Mouse (Mus musculus) inflammation-experienced regulatory T-cells, adult 6 months (primary cell): ENCODE measurements around the gene Gm5771. TPM values are rescaled to one million over a fixed set of nuclear protein-coding genes. Genes with fewer than 3 reads are reported as not detected.
"Not testable (repeated sequence)": the region's sequence is repeated elsewhere in the genome, so short reads cannot be mapped to it uniquely, and the experiment has no call there.

Experiments used
- ATAC-seq: one replicate; pipeline ENCODE4 v1.8.0; 2017
- polyA plus RNA-seq, 3 experiments: library from polyadenylated mRNA; unstranded; fragments of 100-300 nt; shearing (Covaris generic); gene quantifications; one replicate each; pipeline ENCODE4 v1.2.1; 2017

The Gm5771 gene
- not detected for polyA plus RNA-seq

- ATAC-seq: not testable (repeated sequence)
Observed at GRCm38 (mm10) chr6:41392056-41392455, at the start of gene Gm5771. TSS of gene Gm5771 (plus strand) at chr6:41392356.

- ATAC-seq: no peak
Observed at GRCm38 (mm10) chr6:41353932-41354331, 38.2 kb upstream of the Gm5771 start, which contains the start of gene Try10. TSS of gene Try10 (plus strand) at chr6:41354105.

GRCm38 (mm10) chr6:41373772-41374171, 18.4 kb upstream of the Gm5771 start:
- ATAC-seq: not testable (repeated sequence)

- ATAC-seq: not testable (repeated sequence)
Observed at GRCm38 (mm10) chr6:41377578-41377977, 14.6 kb upstream of the Gm5771 start, which contains the start of gene Prss3. TSS of gene Prss3 (minus strand) at chr6:41377678.

- ATAC-seq: no peak
Observed at GRCm38 (mm10) chr6:41386781-41387180, 5.4 kb upstream of the Gm5771 start.

- ATAC-seq: not testable (repeated sequence)
Observed at GRCm38 (mm10) chr6:41391640-41392039, 516 bp upstream of the Gm5771 start.

- ATAC-seq: not testable (repeated sequence)
Observed at GRCm38 (mm10) chr6:41442261-41442660, 50.1 kb downstream of the Gm5771 start.

- ATAC-seq: not testable (repeated sequence)
Observed at GRCm38 (mm10) chr6:41446045-41446444, 53.9 kb downstream of the Gm5771 start, which contains the start of gene Gm10334. TSS of gene Gm10334 (minus strand) at chr6:41446145.

Other genes starting within 250 kb of the Gm5771 start
- not detected for gene Try4, start 90.1 kb upstream of the Gm5771 start, polyA plus RNA-seq
- gene Try5, start 75.5 kb upstream of the Gm5771 start, polyA plus RNA-seq: not detected
- gene Try10, start 38.3 kb upstream of the Gm5771 start, polyA plus RNA-seq: under 1 TPM in 2 of 3 experiments, not detected in 1; 0.60 to 0.70 TPM
- not detected for gene Prss3, start 14.7 kb upstream of the Gm5771 start, polyA plus RNA-seq
- gene Gm10334, start 53.8 kb downstream of the Gm5771 start, polyA plus RNA-seq: not detected
- not detected for gene Prss1, start 66.6 kb downstream of the Gm5771 start, polyA plus RNA-seq
- gene Prss2, start 129.4 kb downstream of the Gm5771 start, polyA plus RNA-seq: 1 to 10 TPM in 2 of 3 experiments, under 1 TPM in 1; 0.45 to 4.0 (median 2.7) TPM
- 10 to 100 TPM in 2 of 3 experiments, 1 to 10 TPM in 1; 9.4 to 20.7 (median 16.5) TPM for gene Ephb6, start 213.1 kb downstream of the Gm5771 start, polyA plus RNA-seq
- gene Trpv6, start 244.0 kb downstream of the Gm5771 start, polyA plus RNA-seq: under 1 TPM; 0.25 to 0.74 (median 0.41) TPM